11 mouse cellular contexts compared by ENCODE assay signal in the genomic region with DNA sequence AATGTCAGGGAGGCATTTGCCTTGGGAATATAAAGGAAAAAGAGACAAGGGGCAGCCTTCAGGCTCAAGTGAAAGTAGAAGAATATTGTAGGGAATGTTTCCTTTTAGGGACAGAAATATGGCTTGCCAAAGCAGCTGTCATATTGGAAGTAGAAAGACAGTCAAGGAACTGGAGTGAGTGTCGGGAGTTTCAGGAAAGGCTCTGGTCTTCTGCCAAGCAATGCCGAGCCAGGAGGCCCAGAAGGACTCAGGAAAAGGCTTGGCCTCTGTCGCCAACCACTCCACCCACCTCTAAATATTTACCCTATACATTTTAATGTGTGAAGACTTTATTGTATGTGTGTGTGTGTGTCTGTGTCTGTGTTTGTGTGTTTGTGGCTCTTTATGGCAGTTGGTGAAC. TPM values are rescaled to one million over a fixed set of nuclear protein-coding genes. Genes with fewer than 3 reads are reported as not detected.
DNase-seq lines count a peak whose midpoint lies in the region; ATAC-seq and TF ChIP-seq lines count a peak whose summit lies in the region.
"Had no signal": no experiment of that assay in that cellular context is flagged by ENCODE, and none has a peak within 500 bp of the region (broad histone marks: within the 10 kb centered on the region; RNA-seq: fewer than 3 reads in every experiment).

No protein-coding gene starts in this region.

- TF ChIP-seq EP300 in heart, adult 2 months (IDR thresholded peaks at IDR 0.05; ENCODE audit: insufficient read depth, low read depth, low read length): no peak

- H3K9me3 ChIP-seq in forebrain, postnatal 0 days (ENCODE audit: low read length): no peaks in the 10 kb centered on the region
- H3K9me3 ChIP-seq: hindbrain, embryonic 13.5 days had no signal

- no peaks in the 10 kb centered on the region for H3K79me2 ChIP-seq in heart, adult 2 months (replicated peaks; ENCODE audit: control insufficient read depth, insufficient read depth, low read length)

- peaks cover 2% of the 10 kb centered on the region for H3K36me3 ChIP-seq in heart, adult 2 months (ENCODE audit: control insufficient read depth, insufficient read depth, low read length)
- no peaks in the 10 kb centered on the region for H3K36me3 ChIP-seq in forebrain, postnatal 0 days (ENCODE audit: insufficient read depth)
- H3K36me3 ChIP-seq: hindbrain, embryonic 13.5 days had no signal

- no peaks in the 10 kb centered on the region for H3K27me3 ChIP-seq in heart, adult 2 months (ENCODE audit: control insufficient read depth, insufficient read depth, low read length)
- no peaks in the 10 kb centered on the region for H3K27me3 ChIP-seq in forebrain, postnatal 0 days (ENCODE audit: insufficient read depth, low read length)

- DNase-seq in adrenal gland, postnatal 14 days: peak; percentile 35
- no peak for DNase-seq in adrenal gland, postnatal 4 days (ENCODE audit: low spot score in 2 of 2)
- DNase-seq in heart, adult 2 months: peak; percentile 21 to 30
- DNase-seq in heart, postnatal 25 days (ENCODE audit: low spot score): no peak
- DNase-seq in lung, postnatal 14 days: peak; percentile 33
- no peak for DNase-seq in right cerebral cortex, adult 18-20 months
- no peak for DNase-seq in forebrain, postnatal 0 days
- DNase-seq: gastrocnemius, postnatal 10 days had no signal

- no peak for TF ChIP-seq CTCF in heart, adult 2 months (IDR thresholded peaks at IDR 0.05)
- TF ChIP-seq CTCF in embryonic fibroblast, embryonic 13.5 days (IDR thresholded peaks at IDR 0.05; ENCODE audit: borderline replicate concordance, insufficient read depth, low read length): no peak
- no peak for TF ChIP-seq CTCF in forebrain, postnatal 0 days (IDR thresholded peaks at IDR 0.05; ENCODE audit: low read depth)

- no peak overlapping the region for H3K9ac ChIP-seq in heart, adult 2 months (ENCODE audit: low read depth, low read length)
- H3K9ac ChIP-seq in forebrain, postnatal 0 days: no peak overlapping the region
- H3K9ac ChIP-seq: hindbrain, embryonic 13.5 days had no signal

- H3K4me2 ChIP-seq in forebrain, postnatal 0 days (ENCODE audit: low read depth): no peak overlapping the region
- H3K4me2 ChIP-seq: hindbrain, embryonic 13.5 days; liver, embryonic 11.5 days had no signal

- intact Hi-C loops in heart, adult 2 months (cut with DNase I): no loop called here
- intact Hi-C loops in heart, postnatal 25 days (cut with DNase I): loop anchor here (10.0 kb wide), 1 partner anchor 328 kb away; no protein-coding TSS in a partner anchor

- TF ChIP-seq POLR2A in heart, adult 2 months (IDR thresholded peaks at IDR 0.05; ENCODE audit: insufficient read depth, low read depth, low read length): no peak
- TF ChIP-seq POLR2A in embryonic fibroblast, embryonic 13.5 days (IDR thresholded peaks at IDR 0.05; ENCODE audit: low read depth, low read length): no peak

- peaks cover 2% of the 10 kb centered on the region for H3K4me1 ChIP-seq in heart, adult 2 months (ENCODE audit: control insufficient read depth, insufficient read depth, low read length)
- H3K4me1 ChIP-seq in embryonic fibroblast, embryonic 13.5 days (ENCODE audit: control insufficient read depth, insufficient read depth, low read length): peaks cover 8% of the 10 kb centered on the region; the same call in 1 of the 2 replicates
- H3K4me1 ChIP-seq in forebrain, postnatal 0 days (ENCODE audit: insufficient read depth): no peaks in the 10 kb centered on the region
- H3K4me1 ChIP-seq: hindbrain, embryonic 13.5 days had no signal

- WGBS in heart, adult 2 months: 15% methylated on average over 3 of the region's 3 CpGs
- 41% methylated on average over 3 of the region's 3 CpGs for WGBS in forebrain, postnatal 0 days

- H3K27ac ChIP-seq in heart, adult 2 months: no peak overlapping the region
- peak overlapping the region; percentile 92 for H3K27ac ChIP-seq in embryonic fibroblast, embryonic 13.5 days (ENCODE audit: insufficient read depth, low read length)
- H3K27ac ChIP-seq in forebrain, postnatal 0 days (ENCODE audit: low read depth, low read length): no peak overlapping the region
- H3K27ac ChIP-seq: hindbrain, embryonic 13.5 days had no signal

- no peak overlapping the region for H3K4me3 ChIP-seq in heart, adult 2 months
- no peak overlapping the region for H3K4me3 ChIP-seq in embryonic fibroblast, embryonic 13.5 days (ENCODE audit: insufficient read depth, low read length)
- no peak overlapping the region for H3K4me3 ChIP-seq in forebrain, postnatal 0 days (ENCODE audit: low read depth, low read length)
- H3K4me3 ChIP-seq: hindbrain, embryonic 13.5 days had no signal

- ATAC-seq in forebrain, postnatal 0 days: no peak

RNA-seq across cellular contexts. Expression of gene Tmem164, which starts 21.4 kb away (rescaled TPM):
- total RNA-seq in adrenal gland, postnatal 14 days (2021): 37.8 and 39.9 TPM in 2 replicates
- total RNA-seq in adrenal gland, postnatal 4 days (2021): 10 to 100 TPM; 64.3 to 68.8 TPM
- total RNA-seq in heart, adult 2 months (2021): 10 to 100 TPM; 14.3 to 27.2 TPM
- 16.3 and 28.6 TPM in 2 replicates for polyA plus RNA-seq in heart, adult 2 months (2012; rRNA removed)
- 10 to 100 TPM; 22.8 to 39.9 TPM for total RNA-seq in heart, postnatal 25 days (2021)
- 47.0 and 68.6 TPM in 2 replicates for polyA plus RNA-seq in embryonic fibroblast, embryonic 13.5 days (2011; ENCODE audit: insufficient read length, low read depth, missing spikeins)
- total RNA-seq in forebrain, postnatal 0 days (2014; rRNA removed): 33.9 and 35.3 TPM in 2 replicates
- polyA plus RNA-seq in forebrain, postnatal 0 days (2015; fragmentation: Nextera tagmentation; extraction: Ambion mirVana): 14.9 and 17.2 TPM in 2 replicates

Comparison
In these comparisons a context has a peak if more than half of its experiments do, and no peak if none do; other contexts are left out.
1. DNase-seq: peak in adrenal gland, postnatal 14 days (single experiment), heart, adult 2 months (2 of 2) and lung, postnatal 14 days (single experiment); none in adrenal gland, postnatal 4 days (0 of 2), heart, postnatal 25 days (single experiment), right cerebral cortex, adult 18-20 months (single experiment) and forebrain, postnatal 0 days (single experiment).